Mouse (Mus musculus) urinary bladder, adult 18-20 months (tissue): ENCODE results near the gene Stoml2.
"Not testable (repeated sequence)": the region's sequence is repeated elsewhere in the genome, so short reads cannot be mapped to it uniquely, and the experiment has no call there.

Experiments
- DNase-seq, 2 experiments: peaks; one replicate each; pipeline ENCODE4 v3.0.0; 2022; ENCODE audit warnings: low spot score in 2 of 2, mixed read lengths in 2 of 2

Gene Stoml2

GRCm38 (mm10) chr4:43004951-43005350 lies 26.6 kb downstream of the Stoml2 start:
- DNase-seq, result no peak

- no peak for DNase-seq
Measured at GRCm38 (mm10) chr4:43002756-43003439, 28.6 kb downstream of the Stoml2 start.

DNA sequence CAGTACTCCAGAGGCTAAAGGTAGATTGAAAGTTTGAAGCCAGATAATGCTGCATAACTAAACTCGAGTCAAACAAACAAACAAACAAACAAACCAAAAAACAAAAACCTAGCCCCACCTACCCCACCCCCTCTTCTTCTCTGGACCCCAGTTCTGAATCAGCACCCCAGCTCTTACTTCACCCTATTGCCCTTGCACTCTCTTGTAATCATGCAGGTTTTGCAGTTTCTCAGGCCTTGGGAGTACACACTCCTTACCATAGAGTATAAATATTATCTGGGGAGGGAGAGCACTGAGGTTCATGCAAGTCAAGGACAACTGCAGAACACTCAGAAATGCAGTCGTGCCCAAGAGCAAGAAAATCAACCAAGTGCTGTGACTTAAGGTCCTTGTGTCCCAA lies 30.2 kb downstream of the Stoml2 start:
- no peak for DNase-seq

DNA sequence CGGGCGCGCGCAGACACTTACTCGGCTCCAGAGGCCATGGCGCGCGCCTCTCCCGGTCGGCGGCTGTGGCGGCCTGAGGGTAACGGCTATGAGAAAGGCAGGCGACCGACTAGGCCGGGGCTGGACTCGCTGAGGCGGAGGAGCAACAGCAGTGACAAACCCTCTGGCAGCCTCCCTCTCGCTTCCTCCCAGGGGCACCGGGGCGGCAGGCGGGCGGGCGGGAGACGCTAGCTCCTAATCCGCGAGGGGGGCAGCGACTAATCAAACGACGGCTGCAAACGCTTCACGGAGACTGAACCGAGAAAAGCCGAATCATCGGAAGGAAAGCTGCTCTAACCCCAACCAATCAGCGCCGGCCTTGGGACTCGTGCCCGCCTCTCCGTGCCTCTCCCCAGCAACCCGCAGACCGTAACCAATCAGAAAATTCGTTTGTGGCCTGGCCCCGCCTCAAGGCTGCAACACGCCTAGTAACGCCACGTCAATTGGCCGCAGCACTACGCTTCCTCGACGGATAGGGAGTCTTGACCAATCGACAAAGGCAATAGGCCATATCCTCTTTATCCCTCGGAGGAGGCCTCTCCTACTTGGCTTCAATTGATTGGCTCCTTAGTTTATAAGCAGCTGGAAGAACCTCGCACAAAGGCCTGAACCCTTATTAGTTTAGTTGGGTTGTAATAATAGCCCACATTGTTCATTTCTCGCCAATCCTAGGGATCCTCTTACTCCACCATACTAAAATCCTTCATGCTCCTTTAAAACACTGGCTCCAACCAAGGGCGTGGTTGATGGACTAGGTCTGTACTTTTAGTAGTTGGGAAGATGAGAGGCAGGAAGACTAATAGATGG lies 31.1 kb downstream of the Stoml2 start, which contains the start of gene Vcp:
Vcp (minus strand) TSS at position 367 of the 846 bp plus-strand sequence.
- peak; percentile 97 to 99 for DNase-seq

DNA sequence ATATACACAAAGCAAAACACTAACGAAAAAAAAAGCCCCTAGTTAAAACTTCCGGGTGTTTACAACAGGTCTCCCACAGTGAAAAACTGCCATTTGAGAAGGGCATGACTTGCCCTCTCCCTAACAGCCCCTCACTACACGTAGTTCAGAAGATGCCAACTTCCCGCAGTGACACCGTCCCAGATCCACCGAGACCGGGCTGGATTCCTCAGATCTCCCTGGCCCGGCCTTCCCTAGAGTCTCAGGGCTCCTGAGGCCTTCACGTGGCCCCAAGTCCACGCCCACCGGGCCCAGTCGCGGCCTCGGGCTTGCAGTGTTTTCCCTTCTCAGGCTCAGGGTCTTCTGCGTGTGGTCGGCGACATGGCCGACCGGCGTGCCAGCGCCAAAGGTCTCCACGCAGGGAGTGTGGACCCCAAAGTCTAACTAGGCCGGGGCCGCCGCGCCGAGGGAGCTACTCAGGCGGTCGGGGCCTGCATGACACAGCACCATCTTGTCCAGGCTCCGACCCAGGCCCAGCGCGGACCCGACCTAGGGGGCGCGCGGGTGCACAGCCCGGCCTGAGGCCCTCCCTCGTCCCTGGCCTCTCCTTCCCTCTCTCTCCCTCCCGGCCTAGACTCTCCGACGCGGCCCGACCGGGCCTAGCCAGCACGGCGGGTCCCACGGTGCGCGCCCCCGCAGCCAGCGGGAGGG lies 31.9 kb downstream of the Stoml2 start:
- DNase-seq, result peak; percentile 53 to 71

DNA sequence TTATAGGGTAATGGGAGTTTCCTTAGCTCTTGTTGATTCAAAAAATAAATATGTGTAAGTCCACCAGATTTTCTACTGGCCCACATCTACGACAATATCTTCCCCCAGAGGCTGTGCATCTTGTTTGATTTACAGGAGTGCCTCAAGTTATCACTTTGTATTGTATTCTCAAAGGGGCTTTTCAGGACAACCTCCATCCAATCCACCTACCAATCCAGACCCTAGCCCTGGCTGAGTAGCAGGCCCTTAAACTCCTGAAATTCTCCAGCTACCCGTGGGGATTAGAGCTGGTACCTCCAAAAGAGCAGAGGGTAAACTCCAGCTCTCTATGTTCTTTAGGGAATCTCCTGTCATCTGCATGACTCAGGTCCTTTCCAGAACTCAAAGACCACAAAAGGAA lies 33.5 kb downstream of the Stoml2 start:
- DNase-seq, result no peak

DNA sequence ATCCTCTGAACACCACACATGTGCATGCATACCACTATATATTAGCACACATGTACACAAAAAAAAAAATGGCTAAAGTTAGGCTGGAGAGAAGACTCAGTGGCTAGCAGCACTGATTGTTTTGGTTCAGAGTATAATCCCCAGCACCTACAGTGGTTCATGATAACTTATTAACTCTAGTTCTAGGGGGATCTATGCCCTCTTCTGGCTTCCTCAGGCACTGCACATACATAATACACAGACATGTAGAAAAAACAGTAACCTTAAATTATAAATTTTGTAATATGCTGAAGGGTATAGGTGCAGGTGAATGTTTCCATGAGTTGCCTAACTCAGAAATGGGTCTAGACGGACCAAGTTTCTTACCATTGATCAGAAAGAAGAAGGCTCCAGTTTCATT lies 43.2 kb downstream of the Stoml2 start:
- no peak for DNase-seq

DNA sequence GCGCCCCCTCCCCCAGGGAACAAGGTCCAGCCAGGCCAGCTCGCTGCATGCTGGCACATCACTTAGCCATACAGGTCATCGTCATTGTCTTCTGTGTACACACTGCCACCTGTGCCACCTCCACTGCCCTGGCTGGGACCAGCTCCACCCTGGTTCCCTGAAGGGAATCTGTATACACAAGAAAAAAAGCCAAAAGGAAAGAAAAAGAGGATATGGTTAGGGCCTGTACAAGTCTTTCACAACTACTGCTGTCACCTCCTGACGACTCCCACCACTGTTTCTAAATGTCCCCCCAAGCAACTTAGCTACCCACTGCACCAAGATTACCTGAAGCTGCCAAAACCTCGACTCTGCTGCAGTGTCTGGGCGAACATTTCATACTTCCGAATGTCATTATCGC lies 51.0 kb downstream of the Stoml2 start:
- DNase-seq, result not testable (repeated sequence)

GRCm38 (mm10) chr4:42978062-42978461 lies 53.4 kb downstream of the Stoml2 start:
- no peak for DNase-seq
